In genomic region chr15:97842058-97842457, GRCm38 (mm10) we compare ENCODE assay signal across 26 mouse cellular contexts. TPM values are rescaled to one million over a fixed set of nuclear protein-coding genes. Genes with fewer than 3 reads are reported as not detected.
A peak's percentile ranks its signal among the peaks of the same experiment; 100 is the strongest.
DNase-seq lines count a peak whose midpoint lies in the region; ATAC-seq and TF ChIP-seq lines count a peak whose summit lies in the region.
"Had no signal": no experiment of that assay in that cellular context is flagged by ENCODE, and none has a peak within 500 bp of the region (broad histone marks: within the 10 kb centered on the region; RNA-seq: fewer than 3 reads in every experiment).

No protein-coding gene starts in this region.

- no peak for DNase-seq in spleen, adult 2 months (ENCODE audit: low read depth in 1 of 2, low spot score in 2 of 2)
- DNase-seq in spleen, adult 12 weeks (ENCODE audit: low spot score) = no peak
- DNase-seq in T-cell, adult 2 months (ENCODE audit: low spot score) = peak; percentile 68
- DNase-seq in thymus, adult 2 months = peak; percentile 74
- DNase-seq in thymus, postnatal 4 days = peak; percentile 73
- DNase-seq in layer of hippocampus, adult 8-10 months (ENCODE audit: low spot score in 2 of 2) = no peak
- no peak for DNase-seq in gastrocnemius, adult 2 months
- DNase-seq: adrenal gland, adult 2 months; B cell, adult 2 months; cerebellum, adult 11-12 months; cerebellum, postnatal 10 days; heart, postnatal 14 days; kidney, adult 11 months; left cerebral cortex, postnatal 4 days; lung, postnatal 4 days; midbrain, embryonic 14.5 days had no signal

- no peak for TF ChIP-seq POLR2A in spleen, adult 2 months (IDR thresholded peaks at IDR 0.05; ENCODE audit: low read depth, low read length)
- peak; percentile 68; the same call in 1 of the 2 replicates for TF ChIP-seq POLR2A in thymus, adult 2 months (IDR thresholded peaks at IDR 0.05; ENCODE audit: control insufficient read depth, extremely low read depth, insufficient read depth, low read length, poor library complexity)

- H3K4me2 ChIP-seq in forebrain, embryonic 16.5 days (ENCODE audit: low read length) = no peak overlapping the region
- H3K4me2 ChIP-seq: embryonic facial prominence, embryonic 12.5 days; forebrain, embryonic 12.5 days; limb, embryonic 15.5 days; lung, embryonic 15.5 days; neural tube, embryonic 12.5 days had no signal

- no peak overlapping the region for H3K4me3 ChIP-seq in spleen, adult 2 months (ENCODE audit: extremely low read depth, insufficient read depth, insufficient read length)
- H3K4me3 ChIP-seq in thymus, adult 2 months (ENCODE audit: control insufficient read depth, insufficient read depth, low read length) = peak overlapping the region; percentile 59
- H3K4me3 ChIP-seq in forebrain, embryonic 16.5 days (replicated peaks; ENCODE audit: low read length) = no peak overlapping the region
- H3K4me3 ChIP-seq in gastrocnemius, adult 2 months = no peak overlapping the region
- H3K4me3 ChIP-seq: embryonic facial prominence, embryonic 12.5 days; forebrain, embryonic 12.5 days; heart, embryonic 10.5 days; limb, embryonic 15.5 days; lung, embryonic 15.5 days; neural tube, embryonic 12.5 days had no signal

- ATAC-seq in forebrain, embryonic 16.5 days = no peak
- ATAC-seq: Patski had no signal

- intact Hi-C loops in gastrocnemius, adult 2 months (cut with DNase I) = no loop called here

- peaks cover 31% of the 10 kb centered on the region for H3K4me1 ChIP-seq in spleen, adult 2 months (ENCODE audit: control insufficient read depth, insufficient read depth, insufficient read length)
- H3K4me1 ChIP-seq in thymus, adult 2 months (replicated peaks; ENCODE audit: control insufficient read depth, insufficient read depth, low read length) = peaks cover 57% of the 10 kb centered on the region
- H3K4me1 ChIP-seq in forebrain, embryonic 16.5 days (replicated peaks; ENCODE audit: control insufficient read depth, insufficient read depth, low read length) = peaks cover 4% of the 10 kb centered on the region

- H3K36me3 ChIP-seq in spleen, adult 2 months (ENCODE audit: control insufficient read depth, insufficient read depth, low read length) = no peaks in the 10 kb centered on the region
- no peaks in the 10 kb centered on the region for H3K36me3 ChIP-seq in thymus, adult 2 months (ENCODE audit: control insufficient read depth, insufficient read depth, low read length)
- no peaks in the 10 kb centered on the region for H3K36me3 ChIP-seq in forebrain, embryonic 16.5 days (ENCODE audit: control insufficient read depth, insufficient read depth)
- H3K36me3 ChIP-seq: embryonic facial prominence, embryonic 12.5 days; forebrain, embryonic 12.5 days; heart, embryonic 10.5 days; limb, embryonic 15.5 days; lung, embryonic 15.5 days; neural tube, embryonic 12.5 days had no signal

- no peaks in the 10 kb centered on the region for H3K9me3 ChIP-seq in forebrain, embryonic 16.5 days (ENCODE audit: control insufficient read depth, low read length)
- H3K9me3 ChIP-seq: embryonic facial prominence, embryonic 12.5 days; forebrain, embryonic 12.5 days; heart, embryonic 10.5 days; limb, embryonic 15.5 days; lung, embryonic 15.5 days; neural tube, embryonic 12.5 days had no signal

- no peak for TF ChIP-seq CTCF in spleen, adult 2 months (IDR thresholded peaks at IDR 0.05; ENCODE audit: extremely low read depth, insufficient read depth, insufficient read length, insufficient replicate concordance)
- no peak for TF ChIP-seq CTCF in thymus, adult 2 months (IDR thresholded peaks at IDR 0.05; ENCODE audit: borderline replicate concordance, control insufficient read depth, extremely low read depth, insufficient read depth, low read length, poor library complexity)
- no peak for TF ChIP-seq CTCF in gastrocnemius, adult 2 months (IDR thresholded peaks at IDR 0.05)

- no peaks in the 10 kb centered on the region for H3K27me3 ChIP-seq in spleen, adult 2 months (ENCODE audit: control insufficient read depth, insufficient read depth, low read length)
- H3K27me3 ChIP-seq in thymus, adult 2 months (ENCODE audit: control insufficient read depth, insufficient read depth, low read length) = no peaks in the 10 kb centered on the region
- no peaks in the 10 kb centered on the region for H3K27me3 ChIP-seq in forebrain, embryonic 16.5 days (replicated peaks; ENCODE audit: control insufficient read depth, insufficient read depth, low read length)
- H3K27me3 ChIP-seq: embryonic facial prominence, embryonic 12.5 days; limb, embryonic 15.5 days; lung, embryonic 15.5 days; neural tube, embryonic 12.5 days; Patski had no signal

- no peak overlapping the region for H3K9ac ChIP-seq in forebrain, embryonic 16.5 days (replicated peaks; ENCODE audit: low read depth, low read length)
- H3K9ac ChIP-seq: embryonic facial prominence, embryonic 12.5 days; forebrain, embryonic 12.5 days; limb, embryonic 15.5 days; lung, embryonic 15.5 days; neural tube, embryonic 12.5 days had no signal

- 63% methylated on average over 6 of the region's 6 CpGs for WGBS in spleen, adult 2 months
- 6% methylated on average over 6 of the region's 6 CpGs for WGBS in thymus, adult 2 months
- 86% methylated on average over 6 of the region's 6 CpGs for WGBS in forebrain, embryonic 16.5 days

- H3K27ac ChIP-seq in spleen, adult 2 months (ENCODE audit: insufficient read depth, low read length) = peak overlapping the region; percentile 10
- peak overlapping the region; percentile 97 for H3K27ac ChIP-seq in thymus, adult 2 months (ENCODE audit: control insufficient read depth, insufficient read depth, low read length)
- H3K27ac ChIP-seq in forebrain, embryonic 16.5 days (ENCODE audit: low read length) = no peak overlapping the region
- H3K27ac ChIP-seq in gastrocnemius, adult 2 months = no peak overlapping the region
- H3K27ac ChIP-seq: embryonic facial prominence, embryonic 12.5 days; forebrain, embryonic 12.5 days; heart, embryonic 10.5 days; kidney, postnatal 0 days; limb, embryonic 15.5 days; lung, embryonic 15.5 days; neural tube, embryonic 12.5 days; stomach, postnatal 0 days had no signal

RNA-seq across cellular contexts. Expression of gene Hdac7, which starts 2.2 kb away (rescaled TPM):
- 104 and 137 TPM in 2 replicates for polyA plus RNA-seq in spleen, adult 2 months (2012; rRNA removed)
- polyA plus RNA-seq in thymus, adult 2 months (2012; rRNA removed) = 827 and 963 TPM in 2 replicates
- polyA plus RNA-seq in forebrain, embryonic 16.5 days (2015; fragmentation: Nextera tagmentation; extraction: Ambion mirVana) = 21.7 and 31.1 TPM in 2 replicates
- total RNA-seq in layer of hippocampus, adult 8-10 months (2022) = 10 to 100 TPM; 28.0 to 41.5 (median 34.1) TPM
- total RNA-seq in gastrocnemius, adult 2 months (2021) = 10 to 100 TPM; 10.2 to 11.6 TPM

Comparison
In these comparisons a context has a peak if more than half of its experiments do, and no peak if none do; other contexts are left out.
1. DNase-seq: peak in T-cell, adult 2 months (single experiment), thymus, adult 2 months (single experiment) and thymus, postnatal 4 days (single experiment); none in spleen, adult 2 months (0 of 2), spleen, adult 12 weeks (single experiment), layer of hippocampus, adult 8-10 months (0 of 2) and gastrocnemius, adult 2 months (single experiment).
2. H3K27ac ChIP-seq: peak in spleen, adult 2 months (single experiment) and thymus, adult 2 months (single experiment); none in forebrain, embryonic 16.5 days (single experiment) and gastrocnemius, adult 2 months (single experiment).